ENCODE assay signal across 28 mouse cellular contexts in the genomic region with DNA sequence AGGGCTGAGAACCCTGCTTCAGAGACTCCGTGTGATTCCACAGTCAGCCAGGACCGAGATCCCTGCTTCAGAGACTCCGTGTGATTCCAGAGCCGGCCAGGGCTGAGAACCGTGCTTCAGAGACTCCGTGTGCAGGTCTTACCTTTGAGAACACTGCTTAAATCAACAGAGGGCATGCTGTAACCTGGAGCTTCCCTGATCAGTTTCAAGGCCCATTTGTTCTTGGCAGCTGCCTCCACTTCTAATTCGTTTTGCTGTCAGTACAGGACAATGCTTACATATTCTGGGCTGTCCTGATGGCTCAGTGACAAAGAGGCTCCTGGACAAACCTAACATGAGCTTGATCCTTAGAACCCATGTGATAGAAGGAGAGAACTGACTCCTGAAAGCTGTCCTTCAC. TPM values are rescaled to one million over a fixed set of nuclear protein-coding genes. Genes with fewer than 3 reads are reported as not detected.
"Had no signal": no experiment of that assay in that cellular context is flagged by ENCODE, and none has a peak within 500 bp of the region (broad histone marks: within the 10 kb centered on the region; RNA-seq: fewer than 3 reads in every experiment).

No protein-coding gene starts in this region.

- H3K27ac ChIP-seq: intestine, embryonic 15.5 days; kidney, embryonic 15.5 days; left cerebral cortex, adult 2 months; limb, embryonic 12.5 days; limb, embryonic 15.5 days; liver, embryonic 14.5 days; lung, embryonic 15.5 days; macrophage; midbrain, embryonic 12.5 days; midbrain, embryonic 15.5 days; neural tube, embryonic 12.5 days; neural tube, embryonic 15.5 days had no signal

- DNase-seq: kidney, adult 11 months; kidney, adult 8-10 months; kidney, postnatal 10 days; kidney, postnatal 36 days; layer of hippocampus, postnatal 36 days; left cerebral cortex, postnatal 4 days; lung, adult 18-20 months; right cerebral cortex, adult 18-20 months; right cerebral cortex, postnatal 14 days; right cerebral cortex, postnatal 4 days; thymus, adult 2 months; thymus, postnatal 14 days had no signal

- H3K4me1 ChIP-seq: intestine, embryonic 15.5 days; kidney, embryonic 15.5 days; lung, embryonic 15.5 days; midbrain, embryonic 12.5 days; midbrain, embryonic 15.5 days; neural tube, embryonic 12.5 days; neural tube, embryonic 15.5 days had no signal

- H3K9me3 ChIP-seq: intestine, embryonic 15.5 days; kidney, embryonic 15.5 days; limb, embryonic 12.5 days; limb, embryonic 15.5 days; lung, embryonic 15.5 days; midbrain, embryonic 12.5 days; midbrain, embryonic 15.5 days; neural tube, embryonic 12.5 days; neural tube, embryonic 15.5 days had no signal

- H3K27me3 ChIP-seq: intestine, embryonic 15.5 days; kidney, embryonic 15.5 days; limb, embryonic 12.5 days; limb, embryonic 15.5 days; lung, embryonic 15.5 days; midbrain, embryonic 12.5 days; midbrain, embryonic 15.5 days; neural tube, embryonic 12.5 days; neural tube, embryonic 15.5 days had no signal

- H3K4me3 ChIP-seq: intestine, embryonic 15.5 days; kidney, embryonic 15.5 days; left cerebral cortex, adult 2 months; limb, embryonic 12.5 days; limb, embryonic 15.5 days; lung, embryonic 15.5 days; midbrain, embryonic 12.5 days; midbrain, embryonic 15.5 days; neural tube, embryonic 12.5 days; neural tube, embryonic 15.5 days had no signal

- ATAC-seq: intestine, embryonic 15.5 days; midbrain, embryonic 15.5 days had no signal

- H3K9ac ChIP-seq: intestine, embryonic 15.5 days; kidney, embryonic 15.5 days; limb, embryonic 12.5 days; limb, embryonic 15.5 days; liver, embryonic 14.5 days; lung, embryonic 15.5 days; midbrain, embryonic 12.5 days; midbrain, embryonic 15.5 days; neural tube, embryonic 12.5 days; neural tube, embryonic 15.5 days had no signal

- H3K4me2 ChIP-seq: intestine, embryonic 15.5 days; kidney, embryonic 15.5 days; limb, embryonic 12.5 days; limb, embryonic 15.5 days; lung, embryonic 15.5 days; midbrain, embryonic 12.5 days; midbrain, embryonic 15.5 days; neural tube, embryonic 12.5 days; neural tube, embryonic 15.5 days had no signal

- H3K36me3 ChIP-seq: intestine, embryonic 15.5 days; kidney, embryonic 15.5 days; limb, embryonic 12.5 days; limb, embryonic 15.5 days; lung, embryonic 15.5 days; midbrain, embryonic 12.5 days; midbrain, embryonic 15.5 days; neural tube, embryonic 12.5 days; neural tube, embryonic 15.5 days had no signal

RNA-seq across cellular contexts. Expression of a gene that starts 39.3 kb away (rescaled TPM):
- total RNA-seq: layer of hippocampus, adult 8-10 months; layer of hippocampus, postnatal 10 days; layer of hippocampus, postnatal 36 days; left cerebral cortex, adult 2 months; left cerebral cortex, postnatal 10 days; left cerebral cortex, postnatal 4 days; megakaryocyte, adult 5-6 weeks had no signal
- polyA plus RNA-seq: limb, embryonic 12.5 days; liver, embryonic 14.5 days; macrophage; midbrain, embryonic 12.5 days; midbrain, embryonic 15.5 days; neural tube, embryonic 12.5 days; neural tube, embryonic 15.5 days; thymus, adult 2 months had no signal
